Mouse (Mus musculus) kidney, adult 2 months (tissue): Measurements from ENCODE around the gene Frmpd1.

ENCODE experiments used
- CTCF ChIP-seq: fragments of 200-500 bp; conservative IDR thresholded peaks from 2 replicates; pipeline ENCODE4 v1.5.1; 2011; ENCODE audit warnings: low read depth, mild to moderate bottlenecking, control low read depth, low read length, moderate library complexity, mixed read lengths; ENCODE audit not compliant: insufficient read depth, insufficient read length
- POLR2A ChIP-seq: fragments of 200-500 bp; IDR thresholded peaks from one replicate; pipeline ENCODE4 v1.6.1; 2011; ENCODE audit warnings: low read depth, low read length, control low read depth

DNA sequence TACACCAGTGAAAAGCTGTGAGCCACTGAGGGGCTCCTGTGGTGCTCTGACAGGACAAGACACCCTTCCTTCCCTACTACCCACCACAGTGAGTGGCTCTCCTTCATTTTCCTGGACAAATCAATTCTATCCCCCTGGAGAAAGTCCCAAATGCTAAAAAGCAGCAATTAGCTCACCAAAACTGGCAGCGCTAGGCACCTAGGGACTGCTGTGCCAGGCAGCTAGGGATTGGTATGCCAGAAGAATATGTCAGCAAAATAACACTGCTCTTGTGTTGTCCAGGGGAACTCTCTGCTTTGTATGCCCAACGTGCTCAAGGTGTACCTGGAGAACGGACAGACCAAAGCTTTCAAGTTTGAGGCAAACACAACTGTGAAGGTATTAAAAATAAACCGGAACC is 76.9 kb downstream of the Frmpd1 start:
- TF ChIP-seq CTCF, result no peak
- TF ChIP-seq POLR2A, result no peak
